Mouse (Mus musculus) embryonic fibroblast, embryonic 13.5 days (primary cell): ENCODE results near the gene Gm11985. TPM values are rescaled to one million over a fixed set of nuclear protein-coding genes. Genes with fewer than 3 reads are reported as not detected.

Source experiments
- H3K27ac ChIP-seq: 2 replicates; pipeline ENCODE4 v1.5.1; 2012; ENCODE audit warnings: low read length, control low read depth, inconsistent platforms; ENCODE audit not compliant: insufficient read depth
- H3K4me1 ChIP-seq: 2 replicates; pipeline ENCODE4 v1.6.1; 2011; ENCODE audit warnings: low read length; ENCODE audit not compliant: control insufficient read depth, insufficient read depth
- H3K4me3 ChIP-seq: 2 replicates; pipeline ENCODE4 v1.5.1; 2011; ENCODE audit warnings: mild to moderate bottlenecking, control low read depth, low read length; ENCODE audit not compliant: insufficient read depth
- CTCF ChIP-seq: IDR thresholded peaks from 2 replicates; pipeline ENCODE4 v1.5.1; 2011; ENCODE audit warnings: mild to moderate bottlenecking, control low read depth, low read length, moderate library complexity, borderline replicate concordance; ENCODE audit not compliant: insufficient read depth
- POLR2A ChIP-seq: IDR thresholded peaks from 2 replicates; pipeline ENCODE4 v1.6.1; 2011; ENCODE audit warnings: low read depth, mild to moderate bottlenecking, control low read depth, low read length, moderate library complexity
- polyA plus RNA-seq: library from polyadenylated mRNA; stranded (reverse); fragments of >200 nt; gene quantifications from 2 replicates; pipeline ENCODE4 v1.2.4, GENCODE M21; 2011; ENCODE audit warnings: low read depth; ENCODE audit not compliant: missing spikeins, insufficient read length

Gene Gm11985
- polyA plus RNA-seq, 1 experiment: not detected

- no peak overlapping the region for H3K27ac ChIP-seq
- no peaks in the 10 kb centered on the region for H3K4me1 ChIP-seq
- H3K4me3 ChIP-seq: no peak overlapping the region
- TF ChIP-seq CTCF: no peak
Measured at GRCm38 (mm10) chr11:7202206-7202605, 13.8 kb upstream of the Gm11985 start.

GRCm38 (mm10) chr11:7200393-7200783 lies 12.0 kb upstream of the Gm11985 start:
- Histone ChIP-seq H3K27ac (no peak overlapping the region), H3K4me1 (no peaks in the 10 kb centered on the region), H3K4me3 (no peak overlapping the region)
- no peak for TF ChIP-seq POLR2A

DNA sequence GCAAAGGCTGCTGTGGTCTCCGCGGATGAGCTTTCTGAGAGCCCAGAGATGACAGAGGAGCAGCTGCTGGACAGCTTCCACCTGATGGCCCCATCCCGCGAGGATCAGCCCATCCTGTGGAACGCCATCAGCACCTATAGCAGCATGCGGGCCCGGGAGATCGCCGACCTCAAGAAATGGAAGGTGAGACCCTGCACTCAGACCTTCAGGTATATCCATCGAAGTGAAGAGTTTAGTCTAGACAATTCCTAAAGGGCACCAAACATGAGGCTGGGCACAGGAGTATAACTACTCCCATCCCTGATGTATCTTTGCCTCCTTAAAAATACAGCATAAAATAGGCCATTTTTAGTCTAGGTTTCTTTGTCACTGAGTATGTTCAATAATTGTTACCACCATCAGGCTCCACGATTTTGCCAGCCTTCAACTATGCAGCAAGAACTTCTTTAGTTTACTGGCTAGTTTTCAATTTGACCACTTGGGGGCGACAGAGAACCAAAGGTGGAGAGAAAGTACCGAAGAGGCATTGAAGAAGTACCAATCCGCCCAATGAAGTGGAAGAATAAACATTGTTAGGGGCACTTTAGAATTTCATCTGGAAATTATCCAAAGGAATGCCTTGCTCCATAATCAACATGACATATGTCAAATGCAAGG lies 11.5 kb upstream of the Gm11985 start:
- Histone ChIP-seq H3K4me3 (no peak overlapping the region), H3K27ac (no peak overlapping the region), H3K4me1 (no peaks in the 10 kb centered on the region)
- TF ChIP-seq CTCF (no peak), POLR2A (no peak)

- Histone ChIP-seq H3K27ac (no peak overlapping the region), H3K4me3 (no peak overlapping the region), H3K4me1 (no peaks in the 10 kb centered on the region)
- TF ChIP-seq POLR2A (no peak), CTCF (no peak)
Measured at GRCm38 (mm10) chr11:7198481-7199256, 10.3 kb upstream of the Gm11985 start.

DNA sequence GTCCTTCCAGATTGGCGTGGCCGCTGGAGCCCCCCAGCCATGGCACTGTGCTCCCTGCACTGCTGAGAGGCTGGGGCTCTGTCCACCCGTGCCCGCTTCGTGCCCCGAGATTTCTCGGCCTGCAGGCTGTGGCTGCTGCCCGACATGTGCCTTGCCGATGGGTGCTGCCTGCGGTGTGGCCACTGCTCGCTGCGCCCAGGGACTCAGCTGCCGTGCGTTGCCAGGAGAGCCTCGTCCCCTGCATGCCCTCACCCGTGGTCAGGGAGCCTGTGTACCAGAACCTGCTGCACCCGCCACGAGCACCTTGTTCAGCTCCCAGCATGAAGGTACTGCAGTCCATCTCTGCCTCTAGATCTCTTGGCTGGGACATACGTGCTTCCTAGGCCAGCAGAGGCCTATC lies 9.6 kb upstream of the Gm11985 start:
- Histone ChIP-seq H3K27ac (no peak overlapping the region), H3K4me3 (no peak overlapping the region), H3K4me1 (no peaks in the 10 kb centered on the region)
- no peak for TF ChIP-seq POLR2A
- no peak for TF ChIP-seq CTCF

DNA sequence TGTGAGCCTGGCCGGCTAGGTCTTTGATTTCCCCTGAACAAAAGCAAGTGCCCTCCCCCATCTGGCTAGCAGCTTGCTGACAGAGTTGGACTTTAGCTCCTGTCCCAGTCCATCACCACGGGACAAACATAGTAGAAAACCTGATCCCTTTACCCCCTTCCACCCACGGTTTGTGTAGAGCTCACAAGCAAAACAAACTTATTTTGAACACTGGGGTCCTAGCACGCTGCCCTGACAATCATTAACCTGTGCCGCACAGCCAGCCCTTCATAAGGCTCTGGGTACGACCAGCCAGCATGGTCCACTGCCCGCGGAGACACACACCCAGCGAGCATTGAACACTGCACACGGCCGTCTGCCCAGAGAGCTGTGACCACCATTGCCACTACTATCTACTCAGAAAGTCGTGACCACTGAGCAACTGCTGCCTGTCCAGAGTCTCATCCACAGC lies 9.1 kb upstream of the Gm11985 start, which contains the start of gene Igfbp1:
Gene Igfbp1, plus strand, starts transcription at position 292 of the 451 bp plus-strand sequence.
- Histone ChIP-seq H3K4me1 (no peaks in the 10 kb centered on the region), H3K27ac (no peak within 1 kb of the TSS), H3K4me3 (no peak within 1 kb of the TSS)
- TF ChIP-seq POLR2A (no peak), CTCF (no peak)

DNA sequence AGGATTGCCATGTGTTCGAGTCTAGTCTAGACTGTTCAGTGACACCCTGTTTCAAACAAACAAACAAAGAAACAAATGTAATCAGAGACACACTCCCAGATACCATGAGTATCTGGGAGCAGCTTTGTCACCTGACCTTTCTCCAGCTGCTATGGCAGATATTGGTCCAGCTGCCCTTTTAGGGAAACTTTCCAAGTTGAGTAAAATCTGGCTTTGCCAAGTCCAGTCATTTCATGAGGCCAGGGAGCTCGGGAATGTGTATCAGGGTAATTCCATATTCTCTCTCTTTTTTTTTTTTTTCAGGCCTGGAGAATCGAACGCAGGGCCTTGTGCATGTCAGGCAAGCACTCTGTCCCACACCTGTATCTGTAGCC lies 6.9 kb upstream of the Gm11985 start:
- no peak overlapping the region for H3K4me3 ChIP-seq
- TF ChIP-seq POLR2A (no peak), CTCF (no peak)
- no peaks in the 10 kb centered on the region for H3K4me1 ChIP-seq
- no peak overlapping the region for H3K27ac ChIP-seq

DNA sequence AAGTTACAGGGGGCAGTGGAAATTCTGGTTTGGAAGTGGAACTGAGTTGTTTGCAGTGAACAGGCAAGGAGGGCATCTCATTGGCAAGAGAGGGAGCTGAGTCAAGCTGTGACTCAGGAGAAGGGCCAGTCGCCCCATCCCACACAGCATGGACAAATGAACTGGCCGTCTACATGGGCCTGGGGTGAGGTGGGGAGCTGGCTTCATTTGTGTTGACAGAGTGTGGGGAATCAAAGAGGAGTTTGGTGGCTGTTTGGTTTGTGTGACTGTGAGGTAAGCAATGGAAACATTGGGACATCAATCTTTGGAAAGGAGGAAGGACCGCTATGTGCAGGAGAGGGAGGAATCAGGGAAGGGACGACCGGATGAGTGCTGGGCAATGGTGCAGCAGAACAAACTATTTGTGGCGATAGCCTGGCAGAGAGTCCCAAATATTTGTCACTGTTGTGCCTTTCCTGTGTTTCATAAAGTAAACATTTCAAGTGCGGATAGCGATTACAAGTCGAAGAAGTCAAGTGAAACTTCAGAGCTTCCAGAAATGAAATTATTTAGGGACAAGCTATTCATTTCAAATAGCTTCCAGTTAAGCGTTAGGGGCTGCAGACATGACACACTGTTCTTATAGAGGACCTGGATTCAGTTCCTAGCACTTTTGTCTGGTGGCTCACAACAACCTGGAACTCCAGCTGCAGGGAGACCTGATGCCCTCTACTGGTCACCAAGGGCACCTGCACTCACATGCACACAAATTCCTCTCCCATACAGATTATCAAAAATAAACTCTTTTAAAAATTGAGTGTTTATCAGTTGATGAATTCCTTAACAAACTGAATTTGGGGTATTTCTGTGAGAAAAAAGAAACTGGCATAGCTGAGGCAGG lies 6.3 kb upstream of the Gm11985 start:
- TF ChIP-seq POLR2A (no peak), CTCF (peak; percentile 3; the same call in 1 of the 2 replicates)
- H3K4me1 ChIP-seq: no peaks in the 10 kb centered on the region
- no peak overlapping the region for H3K27ac ChIP-seq
- no peak overlapping the region for H3K4me3 ChIP-seq

- no peak overlapping the region for H3K4me3 ChIP-seq
- TF ChIP-seq POLR2A (no peak), CTCF (no peak)
- H3K27ac ChIP-seq: no peak overlapping the region
- H3K4me1 ChIP-seq: no peaks in the 10 kb centered on the region
Measured at GRCm38 (mm10) chr11:7193134-7193533, 4.8 kb upstream of the Gm11985 start.
